Mouse (Mus musculus) lung, adult 18-20 months (tissue): ENCODE results near the gene Fbln2.

Experiments
- DNase-seq, 2 experiments: peaks; one replicate each; pipeline ENCODE4 v3.0.0; 2022; ENCODE audit warnings: mixed read lengths in 2 of 2

Fbln2 gene

GRCm38 (mm10) chr6:91283031-91283430, 70.8 kb downstream of the Fbln2 start:
- DNase-seq = no peak

- DNase-seq = peak; percentile 33 to 54
These were observed 72.5 kb downstream of the Fbln2 start for GRCm38 (mm10) chr6:91284521-91285449.

DNA sequence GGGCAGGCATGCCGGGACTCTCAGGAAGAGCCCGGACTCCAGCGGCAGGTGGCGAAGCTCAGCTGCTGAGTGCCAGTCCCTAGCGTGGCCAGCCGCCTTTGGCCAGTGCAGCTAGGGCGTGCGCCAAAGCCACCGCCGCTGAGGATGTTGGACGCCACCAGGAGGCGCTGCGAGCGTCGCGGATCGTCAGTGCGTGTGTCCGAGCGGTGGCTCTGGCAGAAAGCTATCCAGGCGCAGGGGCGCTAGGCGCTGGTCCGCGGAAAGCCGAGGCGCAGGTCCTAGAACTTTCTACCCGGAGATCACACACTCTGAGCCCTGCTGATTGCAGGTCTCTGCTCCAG, 73.2 kb downstream of the Fbln2 start:
- peak; percentile 74 to 81 for DNase-seq

DNA sequence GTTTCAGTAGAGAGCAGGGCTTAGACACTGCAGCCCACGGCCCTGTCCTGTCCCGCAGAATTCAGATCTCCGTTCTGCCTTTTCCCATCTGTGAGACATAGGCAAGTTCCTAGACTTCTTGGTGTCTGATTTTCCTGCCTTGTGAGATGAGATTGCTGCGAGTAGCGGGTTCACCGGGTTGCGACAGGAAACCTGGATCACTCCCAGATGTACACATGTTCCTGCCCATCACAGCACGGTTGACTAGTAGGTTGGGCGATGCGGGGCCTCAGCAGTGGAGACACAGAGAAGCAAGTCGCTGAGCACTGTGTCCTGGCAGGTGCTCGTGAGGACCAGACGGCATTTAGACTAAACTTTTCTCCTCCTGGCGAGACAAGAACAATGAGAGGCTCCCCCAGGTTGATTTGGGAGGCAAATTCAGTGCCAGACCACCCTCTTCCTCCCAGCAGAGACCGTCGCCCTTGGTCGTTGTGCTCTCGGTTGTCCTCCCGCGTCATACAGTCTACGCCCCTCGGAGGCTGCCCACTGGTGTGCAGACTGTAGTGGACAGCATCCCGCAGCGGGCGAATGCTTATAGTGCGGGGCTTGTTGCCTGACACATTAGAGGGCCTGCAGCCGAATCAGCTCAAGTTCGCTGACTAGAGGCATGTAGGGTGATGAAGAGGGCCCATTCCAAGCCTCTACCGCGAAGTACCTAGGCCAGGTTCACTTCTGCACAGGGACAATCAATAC, 73.7 kb downstream of the Fbln2 start:
- no peak for DNase-seq

- peak; percentile 70 to 78 for DNase-seq
These were observed 74.4 kb downstream of the Fbln2 start for GRCm38 (mm10) chr6:91286624-91287023.

- DNase-seq = no peak
These were observed 74.9 kb downstream of the Fbln2 start for GRCm38 (mm10) chr6:91287148-91287547.

DNA sequence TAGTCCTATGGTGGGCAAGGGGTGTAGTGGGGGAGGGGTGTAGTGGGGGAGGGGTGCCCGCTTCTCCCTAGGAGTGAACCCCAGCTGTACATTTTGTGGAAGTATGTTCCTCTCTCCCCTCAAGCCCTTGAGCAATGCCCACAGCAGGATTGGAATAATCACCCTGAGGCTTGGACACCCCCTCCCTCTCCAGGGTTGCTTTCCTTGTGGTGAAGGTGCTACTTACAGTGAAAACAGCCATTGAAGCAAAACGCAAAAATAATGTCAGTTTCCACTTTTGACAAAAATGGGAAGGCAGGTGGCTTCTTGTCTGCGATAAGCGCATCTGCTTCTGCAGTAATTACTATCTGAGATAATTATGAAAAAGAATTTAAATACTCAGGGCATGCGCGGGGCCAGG, 75.4 kb downstream of the Fbln2 start:
- no peak for DNase-seq

- no peak for DNase-seq
These were observed 76.1 kb downstream of the Fbln2 start for GRCm38 (mm10) chr6:91288251-91288785.

- DNase-seq = no peak
These were observed 76.7 kb downstream of the Fbln2 start for GRCm38 (mm10) chr6:91288961-91289360.

DNA sequence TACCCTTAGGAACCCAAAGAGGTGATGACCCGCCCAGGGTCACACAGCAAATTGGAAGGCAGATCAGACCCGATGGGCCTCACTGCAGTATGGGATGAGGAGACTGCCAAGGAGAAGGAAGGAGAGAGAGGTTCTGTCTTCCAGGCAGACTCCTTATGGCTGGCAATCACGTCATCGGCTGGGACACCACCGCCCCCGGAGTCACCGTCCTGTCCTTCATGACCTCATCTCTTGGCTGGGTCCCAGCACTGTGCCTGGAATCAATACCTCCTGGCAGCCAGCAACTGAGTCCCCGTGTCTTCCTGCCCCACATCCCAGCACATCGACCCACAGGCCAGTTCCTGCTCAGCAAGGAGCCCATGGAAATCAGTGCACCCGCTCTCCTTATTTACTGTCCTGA, 78.7 kb downstream of the Fbln2 start:
- DNase-seq = no peak

GRCm38 (mm10) chr6:91295431-91295830, 83.2 kb downstream of the Fbln2 start:
- DNase-seq = no peak

DNA sequence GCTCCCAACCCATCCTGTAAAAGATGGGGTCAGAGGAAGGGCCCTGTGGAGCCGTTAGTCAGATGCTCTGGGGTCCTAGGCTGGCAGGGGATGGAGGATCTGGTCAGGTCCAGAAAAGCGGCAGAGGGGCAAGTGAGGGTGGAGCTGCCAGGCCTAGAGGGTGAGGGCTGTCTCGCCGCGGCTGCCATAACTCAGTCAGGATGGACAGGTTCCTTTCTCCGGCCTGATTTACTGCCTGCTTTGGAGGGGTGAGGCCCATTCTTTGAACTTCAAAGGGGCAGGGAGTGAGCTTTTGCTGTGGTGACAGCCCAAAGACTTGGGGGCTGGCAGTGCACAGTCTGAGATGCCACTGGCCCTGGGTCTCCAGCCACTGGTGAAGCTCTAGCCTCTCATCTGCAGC, 86.6 kb downstream of the Fbln2 start:
- DNase-seq = no peak

- no peak for DNase-seq
These were observed 87.8 kb downstream of the Fbln2 start for GRCm38 (mm10) chr6:91300079-91300478.

DNA sequence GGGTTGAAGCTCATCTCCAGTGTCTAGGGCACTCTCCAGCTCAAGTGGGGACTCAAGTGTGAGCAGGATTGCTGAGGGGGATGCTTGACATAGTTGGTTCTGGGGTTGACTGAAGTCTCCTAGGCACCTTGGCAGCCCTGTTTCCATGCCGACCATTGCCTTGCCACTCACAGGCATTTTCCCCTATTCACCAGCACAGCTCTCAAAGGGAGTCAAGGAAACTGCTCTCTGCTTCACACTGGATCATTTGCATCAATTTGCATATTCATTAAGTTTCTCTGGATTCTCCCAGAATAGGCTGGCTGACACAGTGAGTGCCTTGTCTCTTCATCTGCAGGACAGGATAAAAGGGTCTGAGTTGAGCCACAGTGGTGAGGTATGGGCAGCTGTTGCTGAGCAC, 89.6 kb downstream of the Fbln2 start:
- DNase-seq = peak; percentile 84 to 88

- no peak for DNase-seq
These were observed 90.1 kb downstream of the Fbln2 start for GRCm38 (mm10) chr6:91302337-91302736.

GRCm38 (mm10) chr6:91304172-91304571, 91.9 kb downstream of the Fbln2 start:
- no peak for DNase-seq

DNA sequence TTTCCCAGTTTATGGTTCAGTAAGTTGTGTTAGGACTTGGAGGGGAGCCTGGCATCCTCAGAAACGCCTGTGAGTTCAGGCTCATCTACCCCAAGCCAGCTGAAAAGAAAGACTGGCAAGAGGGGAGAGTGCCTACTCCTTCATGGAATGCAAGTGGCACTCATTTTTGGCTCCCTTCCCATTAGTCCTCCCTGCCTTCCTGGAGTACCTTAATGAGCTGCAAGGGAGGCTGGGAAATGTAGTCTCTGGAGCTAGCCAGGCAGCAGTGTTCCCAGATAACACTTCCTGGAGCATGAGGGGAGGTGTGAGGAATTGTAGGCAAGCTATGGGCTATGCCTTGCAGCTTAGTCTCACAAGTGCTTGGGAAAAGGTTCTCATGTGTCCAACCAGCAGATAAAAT, 95.7 kb downstream of the Fbln2 start:
- DNase-seq = peak; percentile 80 to 86

GRCm38 (mm10) chr6:91311204-91311603, 98.9 kb downstream of the Fbln2 start:
- no peak for DNase-seq

GRCm38 (mm10) chr6:91312491-91312890, 100.2 kb downstream of the Fbln2 start:
- no peak for DNase-seq
